Mouse (Mus musculus): ENCODE data around the gene Yrdc.

Yrdc gene

DNA sequence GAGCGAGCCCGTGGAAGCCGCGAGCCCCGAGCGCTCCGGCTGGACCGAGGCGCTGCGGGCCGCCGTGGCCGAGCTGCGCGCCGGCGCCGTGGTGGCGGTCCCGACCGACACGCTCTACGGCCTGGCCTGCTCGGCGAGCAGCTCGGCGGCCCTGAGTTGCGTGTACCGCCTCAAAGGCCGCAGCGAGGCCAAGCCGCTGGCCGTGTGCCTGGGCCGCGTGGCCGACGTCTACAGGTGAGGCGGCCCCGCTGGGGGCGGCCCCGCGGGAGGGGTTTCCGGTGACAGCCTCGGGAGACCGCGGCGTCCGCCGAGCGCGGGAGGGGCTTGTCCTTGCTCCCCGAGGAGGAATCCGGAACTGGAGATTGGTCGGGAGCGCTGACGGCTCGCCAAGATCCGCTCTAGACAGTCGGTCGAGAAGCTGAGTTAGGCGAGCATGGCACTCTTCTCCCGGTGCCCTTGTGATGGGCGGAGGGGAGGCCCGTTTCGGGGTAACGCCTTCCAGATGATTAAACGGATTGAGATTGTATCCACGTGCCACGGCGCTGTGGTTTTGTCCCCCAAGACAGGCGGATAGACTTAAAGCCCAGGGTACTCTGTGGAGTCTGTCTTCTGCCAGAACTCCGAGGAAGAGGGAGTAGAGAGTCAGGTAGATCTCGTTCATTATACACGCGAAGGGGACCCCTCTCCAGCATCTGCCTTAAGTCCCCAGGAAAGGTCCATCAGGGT is 617 bp downstream of the Yrdc start, which contains the start of gene 1110065P20Rik:
Gene 1110065P20Rik (minus strand): TSS at position 264 of the 726 bp plus-strand sequence.
- peak; percentile 69 to 84 for DNase-seq (ENCODE audit: low spot score in 2 of 2)

DNA sequence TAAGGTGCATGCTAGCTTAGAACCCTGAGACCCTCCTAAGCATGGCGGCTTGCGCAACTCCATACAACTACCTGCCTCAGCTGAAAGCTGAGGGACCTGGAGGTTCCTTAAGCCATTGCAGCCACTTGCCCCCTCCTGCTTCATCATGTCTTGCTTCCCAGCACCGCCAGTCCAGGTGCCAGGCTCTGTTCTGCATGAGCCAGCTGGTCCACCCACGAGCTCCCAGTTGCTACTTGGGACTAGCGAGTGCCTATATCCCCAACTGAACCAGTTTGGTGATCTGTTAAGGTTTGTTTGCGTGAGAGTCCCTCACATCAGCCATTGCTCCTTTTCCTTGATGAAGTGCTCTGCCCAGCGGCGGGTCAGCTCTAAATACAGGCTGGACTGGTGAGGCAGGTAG is 5.8 kb downstream of the Yrdc start:
- DNase-seq (ENCODE audit: low spot score in 2 of 2): no peak

DNA sequence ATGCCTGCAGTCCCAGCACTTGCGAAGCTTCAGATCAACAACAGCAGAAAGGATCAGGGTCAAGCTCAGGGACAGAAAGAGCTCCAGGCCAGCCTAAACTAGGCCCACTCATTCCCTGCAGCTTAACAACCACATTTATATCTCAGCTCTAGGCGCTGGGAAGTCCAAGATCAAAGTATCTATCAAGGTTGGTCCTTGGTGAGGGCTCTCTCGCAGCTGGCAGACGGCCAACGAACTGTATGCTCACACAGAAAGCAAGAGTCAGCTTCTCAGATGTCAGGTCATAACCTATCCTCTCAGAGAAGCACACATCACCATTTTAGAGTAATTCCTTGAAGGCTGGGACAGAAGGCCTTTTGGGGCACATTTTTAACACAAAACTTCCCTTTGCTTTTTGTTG is 7.9 kb downstream of the Yrdc start:
- no peak for DNase-seq (ENCODE audit: low spot score in 2 of 2)

DNA sequence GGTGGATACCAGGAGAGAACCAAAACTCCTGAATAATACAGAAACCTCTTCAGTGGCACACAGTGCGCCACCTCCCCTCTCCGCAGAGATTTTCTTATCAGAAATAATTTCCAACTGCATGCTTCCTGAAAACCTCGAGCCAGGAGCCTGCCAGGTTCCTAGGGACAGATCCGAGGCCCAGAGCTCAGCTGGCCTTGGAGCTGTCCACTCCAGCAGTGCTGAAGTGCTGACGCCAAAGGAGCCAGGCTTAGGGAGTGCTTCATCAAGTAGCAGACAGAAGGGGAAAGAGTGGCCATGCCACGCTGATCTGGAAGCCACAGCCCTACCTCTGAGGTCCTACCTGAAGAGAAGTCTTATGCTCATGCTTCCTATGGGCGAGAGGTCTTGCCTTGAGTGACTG is 10.0 kb downstream of the Yrdc start:
- peak; percentile 47 to 83 for DNase-seq (ENCODE audit: low spot score in 2 of 2)

DNA sequence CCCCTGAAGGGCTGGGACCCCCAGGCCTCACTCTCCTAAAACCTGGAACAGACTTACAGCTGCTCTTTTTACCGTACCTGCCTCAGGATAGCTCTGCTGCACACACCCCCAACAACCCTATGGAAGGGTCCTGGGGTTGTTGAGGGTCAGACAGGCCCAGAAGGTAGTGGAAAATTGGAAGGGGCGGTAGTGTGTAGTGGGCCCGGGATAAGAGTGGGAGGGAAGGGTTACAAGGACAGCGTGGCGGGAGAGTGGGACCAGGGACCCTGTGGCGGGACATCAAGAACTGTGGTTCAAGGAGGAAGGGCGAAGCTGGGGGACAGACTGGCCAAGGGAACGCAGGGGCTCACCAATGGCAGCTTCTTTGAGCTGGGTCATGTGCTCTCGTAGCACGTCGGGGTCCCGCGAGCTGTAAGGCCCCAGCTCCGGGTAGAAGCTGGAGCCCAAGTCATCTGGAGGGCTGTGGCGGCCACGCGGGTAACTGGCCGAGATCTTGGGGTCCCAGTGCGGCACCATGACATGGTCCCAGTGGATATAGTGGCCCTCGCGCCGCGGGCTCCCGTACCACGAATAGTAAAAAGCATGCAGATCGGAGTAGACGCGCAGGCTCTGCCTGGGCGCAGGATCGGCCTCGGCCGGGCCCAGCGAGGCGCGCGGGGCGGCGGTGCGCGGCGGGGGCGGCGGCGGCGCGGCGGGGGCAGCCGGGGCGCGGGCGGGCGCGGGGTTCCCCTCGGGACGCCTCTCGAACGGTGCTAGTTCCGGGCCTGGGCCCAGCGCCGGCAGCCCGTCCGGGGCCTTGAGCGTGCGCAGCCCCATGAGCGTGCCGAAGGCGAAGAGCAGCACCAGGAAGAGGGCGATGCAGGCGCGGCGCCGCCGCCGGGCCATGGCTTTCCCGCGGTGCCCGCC is 11.1 kb downstream of the Yrdc start, which contains the start of gene Maneal:
Gene Maneal (minus strand): TSS at position 889 of the 906 bp plus-strand sequence.
- DNase-seq (ENCODE audit: low spot score in 2 of 2): no peak

DNA sequence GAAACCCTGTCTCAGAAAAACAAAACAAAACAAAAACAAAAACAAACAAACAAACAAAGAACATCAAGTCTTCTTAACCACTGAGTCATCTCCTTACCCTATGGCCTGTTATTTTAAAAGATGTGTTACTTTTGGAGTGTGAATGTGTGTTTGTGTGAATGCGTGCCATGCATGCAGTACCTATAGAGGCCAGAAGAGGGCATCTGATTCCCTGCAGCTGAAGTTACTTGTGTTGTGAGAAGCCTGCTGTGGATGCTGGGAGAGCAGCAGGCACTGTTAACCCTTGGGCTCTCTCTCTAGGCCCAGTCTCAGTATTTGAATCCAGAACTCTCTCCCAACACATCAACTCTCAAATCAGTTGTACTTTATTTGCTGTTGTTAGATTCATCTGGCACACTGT is 22.2 kb downstream of the Yrdc start:
- no peak for DNase-seq (ENCODE audit: low spot score in 2 of 2)

DNA sequence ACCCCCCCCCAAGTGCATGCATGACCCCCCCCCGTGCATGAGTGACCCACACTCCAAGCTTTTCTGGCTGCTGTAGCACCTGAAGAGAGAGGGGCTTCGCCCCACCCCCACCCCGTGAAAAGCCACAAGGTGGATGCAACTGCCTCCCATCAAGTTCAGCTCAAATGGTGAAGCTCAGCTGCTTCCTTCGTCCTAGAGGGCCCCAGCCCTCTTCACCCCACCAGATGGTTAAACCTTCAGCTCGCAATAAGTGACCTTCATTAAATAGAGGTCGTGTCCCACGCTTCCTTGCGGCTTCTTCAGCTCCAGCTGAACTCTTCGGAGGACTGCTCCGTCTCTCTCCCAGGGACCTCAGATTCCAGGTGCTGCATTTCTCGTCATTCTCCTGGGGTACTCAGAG is 30.1 kb downstream of the Yrdc start, which contains the start of gene Epha10:
Gene Epha10 (plus strand): TSS at position 301 of the 400 bp plus-strand sequence.
- no peak for DNase-seq (ENCODE audit: low spot score in 2 of 2)

DNA sequence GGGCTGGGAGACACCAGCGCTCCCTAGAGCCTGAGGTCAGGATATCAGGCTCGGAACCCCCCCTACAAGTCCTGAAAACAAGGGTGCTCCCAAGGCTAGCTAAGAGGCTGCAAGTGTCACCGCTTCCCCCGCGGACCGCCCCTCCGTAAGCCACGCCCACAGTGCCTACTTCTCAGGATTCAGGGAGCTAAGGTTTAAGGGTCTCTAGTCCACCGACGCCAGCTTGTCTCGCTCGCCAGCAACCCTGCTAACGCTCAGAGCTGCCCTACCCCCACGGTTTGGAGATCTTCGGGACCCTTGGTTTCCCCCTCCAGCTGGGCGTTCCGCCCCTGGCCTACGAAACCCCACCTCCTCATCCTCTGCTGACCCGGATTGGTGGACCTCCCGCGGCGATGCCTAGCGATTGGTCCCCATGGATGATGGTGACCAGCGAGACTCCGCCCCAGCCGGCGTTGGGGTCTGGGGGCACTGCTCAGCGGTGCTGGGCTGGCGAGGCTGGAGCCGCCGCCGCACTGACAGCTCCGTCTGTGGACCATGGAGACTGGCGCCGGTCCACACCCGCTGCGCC is 30.9 kb downstream of the Yrdc start:
- no peak for DNase-seq (ENCODE audit: low spot score in 2 of 2)

DNA sequence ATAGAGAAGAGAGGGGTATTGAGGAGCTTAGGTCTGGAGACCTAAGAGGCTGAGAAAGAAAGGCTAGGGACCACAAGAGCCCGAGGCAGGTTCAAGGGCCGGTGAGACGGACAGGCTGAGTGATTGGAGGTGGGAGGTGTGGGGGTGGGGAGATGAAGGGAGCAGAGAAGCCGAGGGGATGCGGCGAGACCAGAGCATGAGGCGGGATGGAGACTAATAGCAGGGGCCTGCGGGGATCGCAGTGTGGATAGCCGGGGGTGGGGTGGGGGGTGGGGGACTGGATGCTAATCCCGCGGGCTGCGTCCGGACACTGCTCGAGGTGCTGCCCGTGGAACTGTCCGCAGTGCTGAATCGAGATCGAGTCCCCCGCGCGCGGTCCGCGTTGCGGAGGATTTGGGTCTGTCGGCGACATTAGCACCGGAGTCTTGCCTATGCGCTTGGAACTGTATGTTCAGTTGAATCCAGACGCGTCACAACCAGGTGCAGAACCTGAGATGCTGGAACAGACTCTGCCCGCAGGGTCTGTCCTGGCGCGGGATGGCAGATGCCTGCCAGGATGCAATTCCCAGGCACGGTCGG is 31.8 kb downstream of the Yrdc start:
- no peak for DNase-seq (ENCODE audit: low spot score in 2 of 2)

DNA sequence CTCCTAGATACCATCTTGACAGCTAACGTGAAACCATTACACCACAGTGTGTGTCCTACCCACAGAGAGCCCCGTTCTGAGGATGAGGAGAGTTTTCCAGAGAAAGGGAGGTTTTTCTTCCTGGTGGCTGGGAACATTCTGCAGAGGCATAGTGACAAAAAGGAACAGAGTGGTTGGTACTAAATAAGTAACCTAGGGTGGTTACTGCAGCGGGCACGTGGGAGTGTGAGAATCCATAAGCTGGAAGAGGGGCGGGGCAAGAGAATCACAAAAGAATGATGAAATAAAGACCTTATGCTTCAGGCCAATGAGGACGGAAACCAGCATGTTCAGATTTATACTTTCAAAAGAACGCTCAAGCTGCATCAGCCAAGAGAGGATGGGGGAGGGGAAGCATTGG is 38.2 kb downstream of the Yrdc start:
- DNase-seq (ENCODE audit: low spot score in 2 of 2): no peak

DNA sequence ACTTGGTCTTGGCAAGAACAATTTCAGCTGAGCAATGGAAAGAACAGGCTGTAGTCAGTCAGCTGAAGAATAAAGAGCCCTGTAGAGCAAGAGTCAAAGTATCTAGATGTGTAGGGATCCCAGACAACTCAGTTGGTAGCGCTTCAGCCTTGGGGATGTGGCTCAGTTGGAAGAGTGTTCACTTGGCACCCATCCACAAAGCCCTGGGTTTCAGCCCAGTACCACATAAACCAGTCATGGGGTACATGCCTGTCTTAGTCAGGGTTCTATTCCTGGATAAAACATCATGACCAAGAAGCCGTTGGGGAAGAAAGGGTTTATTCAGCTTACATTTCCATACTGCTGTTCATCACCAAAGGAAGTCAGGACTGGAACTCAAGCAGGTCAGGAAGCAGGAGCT is 39.5 kb downstream of the Yrdc start:
- no peak for DNase-seq (ENCODE audit: low spot score in 2 of 2)

DNA sequence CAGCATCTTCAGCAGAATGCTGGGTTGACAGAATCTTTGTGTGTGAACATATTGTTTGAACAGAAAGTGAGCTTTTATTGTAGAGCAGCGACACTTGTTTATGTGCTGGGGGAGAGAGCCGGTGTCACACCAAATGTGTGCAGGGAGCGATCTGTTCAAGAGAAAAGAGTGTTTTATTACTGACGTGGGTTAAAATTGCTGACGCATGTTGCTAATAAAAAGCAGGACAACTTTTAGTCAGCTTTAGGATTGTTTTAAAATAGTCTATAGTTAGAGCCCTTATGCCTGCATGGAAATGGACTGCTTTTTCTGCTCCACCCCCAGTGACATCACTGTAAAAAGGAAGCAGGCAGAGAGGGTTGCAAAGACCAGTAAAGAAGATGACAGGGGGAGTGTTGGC is 40.4 kb downstream of the Yrdc start:
- DNase-seq (ENCODE audit: low spot score in 2 of 2): no peak

DNA sequence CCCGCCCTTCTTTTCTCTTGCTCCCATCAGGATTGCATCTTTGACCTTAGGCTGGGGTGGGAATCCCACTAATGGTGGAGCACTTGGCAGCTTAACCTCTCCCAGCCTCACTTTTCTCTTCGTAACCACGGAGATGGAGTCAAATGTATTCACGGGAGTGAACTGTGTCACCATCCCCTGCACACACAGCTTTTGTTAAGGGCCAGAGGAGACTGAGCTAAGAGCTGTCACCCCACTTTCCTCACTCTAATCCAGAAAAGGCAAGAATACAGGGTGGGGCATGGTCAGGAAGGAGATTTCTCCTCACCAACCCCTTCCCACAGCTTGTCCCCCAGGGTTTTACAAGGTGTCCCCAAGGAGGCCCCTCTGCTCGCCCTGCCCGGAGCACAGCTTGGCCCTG is 43.3 kb downstream of the Yrdc start:
- no peak for DNase-seq (ENCODE audit: low spot score in 2 of 2)

DNA sequence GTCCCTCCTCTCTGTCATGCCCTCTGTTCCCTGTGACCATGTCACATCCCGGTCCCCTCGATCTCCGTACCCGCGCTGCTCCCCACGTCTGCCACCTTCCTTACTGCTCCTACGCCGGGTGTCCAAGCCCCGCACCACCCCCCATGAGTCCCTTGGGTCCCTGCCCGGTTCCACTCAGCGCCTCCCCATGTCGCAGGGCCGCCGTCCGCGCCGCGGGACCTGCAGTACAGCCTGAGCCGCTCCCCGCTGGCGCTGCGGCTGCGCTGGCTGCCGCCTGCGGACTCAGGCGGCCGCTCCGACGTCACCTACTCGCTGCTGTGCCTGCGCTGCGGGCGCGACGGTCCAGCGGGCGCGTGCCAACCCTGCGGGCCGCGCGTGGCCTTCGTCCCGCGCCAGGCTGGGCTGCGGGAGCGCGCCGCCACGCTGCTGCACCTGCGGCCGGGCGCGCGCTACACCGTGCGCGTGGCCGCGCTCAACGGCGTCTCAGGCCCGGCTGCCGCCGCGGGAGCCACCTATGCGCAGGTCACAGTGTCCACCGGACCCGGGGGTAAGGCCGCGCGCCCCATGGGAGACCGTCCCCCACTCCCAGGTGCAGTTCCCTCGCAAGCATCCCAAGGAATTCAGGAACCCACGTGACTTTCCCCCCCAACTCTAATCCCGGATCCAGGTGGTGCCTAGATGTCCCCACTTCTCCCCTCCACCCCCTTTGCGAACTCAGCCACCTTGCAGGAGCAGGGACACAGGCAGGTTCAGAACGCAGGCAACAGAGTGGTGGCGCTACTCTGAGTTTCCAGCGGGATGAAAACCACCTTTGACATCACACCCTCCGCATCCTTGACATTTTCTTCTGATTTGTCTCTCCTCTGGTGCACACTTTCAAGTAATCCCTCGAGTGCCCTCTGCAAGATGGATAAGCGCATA is 44.3 kb downstream of the Yrdc start:
- DNase-seq (ENCODE audit: low spot score in 2 of 2): no peak

DNA sequence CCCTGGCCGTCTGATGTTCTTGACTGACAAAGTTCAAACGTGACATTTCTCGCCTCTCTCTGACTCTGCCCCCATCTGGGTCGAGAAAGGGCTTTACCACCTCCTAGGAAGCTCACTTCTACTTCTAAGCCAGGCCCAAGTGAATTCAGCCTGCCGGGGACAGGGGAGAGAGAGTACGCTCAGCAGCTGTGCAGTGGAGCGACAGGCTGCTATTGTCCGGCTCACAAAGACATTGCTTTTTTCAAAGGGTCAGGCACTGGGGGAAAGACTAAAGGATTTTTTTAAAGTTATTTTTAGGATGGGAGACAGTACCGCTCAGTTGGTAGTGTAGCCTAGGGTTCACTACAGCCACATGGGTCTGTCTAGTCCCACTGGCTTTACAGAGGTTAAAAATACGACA is 47.9 kb downstream of the Yrdc start:
- no peak for DNase-seq (ENCODE audit: low spot score in 2 of 2)

DNA sequence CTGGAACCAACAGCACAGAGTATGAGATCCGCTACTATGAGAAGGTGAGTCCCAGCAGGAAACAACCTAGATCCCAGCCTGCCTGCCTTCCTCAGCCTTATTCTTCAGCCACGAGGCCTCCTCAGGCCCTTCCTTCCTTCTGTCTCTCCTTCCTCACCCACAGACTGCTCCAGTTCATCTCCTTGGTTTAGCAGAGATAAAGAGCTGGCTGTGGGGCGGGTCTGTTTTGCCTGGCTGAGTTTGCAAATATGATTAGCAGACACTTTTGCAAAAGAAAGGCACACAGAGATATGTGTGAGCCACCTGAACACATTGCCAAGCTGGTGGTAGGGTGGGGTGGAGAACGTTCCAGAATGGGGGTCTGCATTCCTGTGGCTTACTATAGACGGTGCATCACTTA is 49.4 kb downstream of the Yrdc start:
- no peak for DNase-seq (ENCODE audit: low spot score in 2 of 2)

All from spleen, postnatal 4 days (tissue).